Mouse (Mus musculus) midbrain, embryonic 16.5 days (tissue): Measurements from ENCODE around the gene Spred2. TPM values are rescaled to one million over a fixed set of nuclear protein-coding genes. Genes with fewer than 3 reads are reported as not detected.

Source experiments
- ATAC-seq: fragments of 200-750 bp; cut with Nextera tagmentation; 2 replicates; pipeline ENCODE4 v1.8.0; 2017; ENCODE audit warnings: moderate TSS enrichment
- H3K27ac ChIP-seq: fragments of 300-500 bp; sonication (generic); 2 replicates; pipeline ENCODE4 v1.5.1; 2014; ENCODE audit warnings: mild to moderate bottlenecking, low read length, mixed read lengths
- H3K27me3 ChIP-seq: fragments of 300-500 bp; sonication (generic); 2 replicates; pipeline ENCODE4 v1.6.1; 2014; ENCODE audit warnings: low read depth, low read length, mixed read lengths; ENCODE audit not compliant: control insufficient read depth, insufficient read depth
- H3K36me3 ChIP-seq: fragments of 300-500 bp; sonication (generic); 2 replicates; pipeline ENCODE4 v1.6.1; 2014; ENCODE audit warnings: mild to moderate bottlenecking, low read length, moderate library complexity, mixed read lengths; ENCODE audit not compliant: control insufficient read depth, insufficient read depth
- H3K4me1 ChIP-seq: fragments of 300-500 bp; sonication (generic); 2 replicates; pipeline ENCODE4 v1.6.1; 2014; ENCODE audit warnings: mild to moderate bottlenecking, low read length, mixed read lengths; ENCODE audit not compliant: control insufficient read depth, insufficient read depth
- H3K4me2 ChIP-seq: fragments of 300-500 bp; sonication (generic); 2 replicates; pipeline ENCODE4 v1.6.1; 2014; ENCODE audit warnings: mild to moderate bottlenecking, low read length, mixed read lengths
- H3K4me3 ChIP-seq: fragments of 300-500 bp; sonication (generic); 2 replicates; pipeline ENCODE4 v1.5.1; 2014; ENCODE audit warnings: low read depth, mild to moderate bottlenecking, low read length, moderate library complexity, mixed read lengths
- H3K9ac ChIP-seq: fragments of 300-500 bp; sonication (generic); 2 replicates; pipeline ENCODE4 v1.6.1; 2014; ENCODE audit warnings: low read depth, low read length, mixed read lengths
- H3K9me3 ChIP-seq: fragments of 300-500 bp; sonication (generic); replicated peaks from 2 replicates; pipeline ENCODE4 v1.6.1; 2014; ENCODE audit warnings: mild to moderate bottlenecking, low read length, mixed read lengths; ENCODE audit not compliant: control insufficient read depth, poor library complexity, severe bottlenecking
- WGBS: fragments of 180-500 bp; shearing (Covaris S2); extraction: QIAGEN DNeasy Blood & Tissue Kit; methylation state at CpG from one replicate; pipeline ENCODE4 v1.1.7; 2014; 5-methylcytosine and 5-hydroxymethylcytosine counted together
- polyA plus RNA-seq: library from polyadenylated mRNA; unstranded; fragments of >200 nt; fragmentation: Nextera tagmentation; extraction: Ambion mirVana; gene quantifications from 2 replicates; pipeline ENCODE4 v1.2.1, GENCODE M21; 2015

The Spred2 gene
- 4.8 and 6.1 TPM in 2 replicates for polyA plus RNA-seq

- H3K27me3 ChIP-seq = no peaks in the 10 kb centered on the region
- H3K4me2 ChIP-seq = peak within 1 kb of the TSS; percentile 76
- peaks cover 15% of the 10 kb centered on the region for H3K4me1 ChIP-seq
- ATAC-seq = peak; percentile 60
- H3K27ac ChIP-seq = peak within 1 kb of the TSS; percentile 96
- H3K36me3 ChIP-seq = no peaks in the 10 kb centered on the region
- H3K9ac ChIP-seq = peak within 1 kb of the TSS; percentile 96
- under 1% methylated on average over 50 of the region's 57 CpGs for WGBS
- peak within 1 kb of the TSS; percentile 93 for H3K4me3 ChIP-seq
- no peaks in the 10 kb centered on the region for H3K9me3 ChIP-seq
Observed at GRCm38 (mm10) chr11:19923888-19924756, at the start of gene Spred2. Gene Spred2 (plus strand): TSS chr11:19924375.

- H3K4me1 ChIP-seq = no peaks in the 10 kb centered on the region
- no peak for ATAC-seq
- 43% methylated on average over 12 of the region's 12 CpGs for WGBS
Observed at GRCm38 (mm10) chr11:19875551-19875950, 48.6 kb upstream of the Spred2 start.

GRCm38 (mm10) chr11:19875964-19876363 lies 48.2 kb upstream of the Spred2 start:
- no peak overlapping the region for H3K4me2 ChIP-seq
- H3K36me3 ChIP-seq = no peaks in the 10 kb centered on the region
- no peaks in the 10 kb centered on the region for H3K27me3 ChIP-seq
- H3K9ac ChIP-seq = no peak overlapping the region
- no peak overlapping the region for H3K4me3 ChIP-seq
- H3K27ac ChIP-seq = no peak overlapping the region
- ATAC-seq = no peak
- WGBS = 55% methylated on average over 5 of the region's 5 CpGs
- no peaks in the 10 kb centered on the region for H3K9me3 ChIP-seq
- no peaks in the 10 kb centered on the region for H3K4me1 ChIP-seq

More at GRCm38 (mm10) chr11:19875551-19875950, 48.6 kb upstream of the Spred2 start:
- Histone ChIP-seq H3K9ac (no peak overlapping the region), H3K4me2 (no peak overlapping the region), H3K4me3 (no peak overlapping the region), H3K27ac (no peak overlapping the region), H3K27me3 (no peaks in the 10 kb centered on the region), H3K9me3 (no peaks in the 10 kb centered on the region), H3K36me3 (no peaks in the 10 kb centered on the region)

- H3K4me3 ChIP-seq = no peak overlapping the region
- H3K27ac ChIP-seq = no peak overlapping the region
- H3K9me3 ChIP-seq = no peaks in the 10 kb centered on the region
- H3K27me3 ChIP-seq = no peaks in the 10 kb centered on the region
- 40% methylated on average over 4 of the region's 4 CpGs for WGBS
- no peaks in the 10 kb centered on the region for H3K4me1 ChIP-seq
- ATAC-seq = no peak
- H3K36me3 ChIP-seq = no peaks in the 10 kb centered on the region
- H3K9ac ChIP-seq = no peak overlapping the region
- H3K4me2 ChIP-seq = no peak overlapping the region
Observed at GRCm38 (mm10) chr11:19877239-19877915, 46.8 kb upstream of the Spred2 start.

- no peak overlapping the region for H3K9ac ChIP-seq
- no peak for ATAC-seq
Observed at GRCm38 (mm10) chr11:19881342-19881741, 42.8 kb upstream of the Spred2 start.

GRCm38 (mm10) chr11:19890700-19891406 lies 33.3 kb upstream of the Spred2 start:
- H3K36me3 ChIP-seq = no peaks in the 10 kb centered on the region
- ATAC-seq = no peak
- no peaks in the 10 kb centered on the region for H3K4me1 ChIP-seq
- H3K9me3 ChIP-seq = no peaks in the 10 kb centered on the region
- no peak overlapping the region for H3K4me3 ChIP-seq
- no peak overlapping the region for H3K27ac ChIP-seq
- H3K9ac ChIP-seq = no peak overlapping the region
- no peak overlapping the region for H3K4me2 ChIP-seq
- H3K27me3 ChIP-seq = no peaks in the 10 kb centered on the region
- 54% methylated on average over 6 of the region's 6 CpGs for WGBS

More at GRCm38 (mm10) chr11:19881342-19881741, 42.8 kb upstream of the Spred2 start:
- no peak overlapping the region for H3K4me2 ChIP-seq
- no peaks in the 10 kb centered on the region for H3K9me3 ChIP-seq
- no peaks in the 10 kb centered on the region for H3K4me1 ChIP-seq
- WGBS = 74% methylated on average over 2 of the region's 2 CpGs
- no peaks in the 10 kb centered on the region for H3K36me3 ChIP-seq
- no peaks in the 10 kb centered on the region for H3K27me3 ChIP-seq
- no peak overlapping the region for H3K4me3 ChIP-seq
- H3K27ac ChIP-seq = no peak overlapping the region

- H3K27me3 ChIP-seq = no peaks in the 10 kb centered on the region
- no peak overlapping the region for H3K9ac ChIP-seq
- 81% methylated on average over 3 of the region's 3 CpGs for WGBS
Observed at GRCm38 (mm10) chr11:19893233-19893632, 30.9 kb upstream of the Spred2 start.

GRCm38 (mm10) chr11:19899621-19900020 lies 24.6 kb upstream of the Spred2 start:
- H3K4me2 ChIP-seq = no peak overlapping the region
- no peaks in the 10 kb centered on the region for H3K27me3 ChIP-seq
- peaks cover 14% of the 10 kb centered on the region for H3K9me3 ChIP-seq
- no peak for ATAC-seq
- no peak overlapping the region for H3K4me3 ChIP-seq
- H3K4me1 ChIP-seq = no peaks in the 10 kb centered on the region
- no peaks in the 10 kb centered on the region for H3K36me3 ChIP-seq
- H3K9ac ChIP-seq = no peak overlapping the region
- H3K27ac ChIP-seq = no peak overlapping the region
- 89% methylated on average over 5 of the region's 5 CpGs for WGBS

More at GRCm38 (mm10) chr11:19893233-19893632, 30.9 kb upstream of the Spred2 start:
- Histone ChIP-seq H3K4me1 (no peaks in the 10 kb centered on the region), H3K36me3 (no peaks in the 10 kb centered on the region), H3K9me3 (no peaks in the 10 kb centered on the region), H3K4me3 (no peak overlapping the region), H3K4me2 (no peak overlapping the region), H3K27ac (no peak overlapping the region)
- no peak for ATAC-seq
